ENCODE assay signal across 15 mouse cellular contexts in genomic region chr4:100315066-100315465, GRCm38 (mm10).
DNase-seq lines count a peak whose midpoint lies in the region; ATAC-seq lines count a peak whose summit lies in the region.
"Had no signal": no experiment of that assay in that cellular context is flagged by ENCODE, and none has a peak within 500 bp of the region (broad histone marks: within the 10 kb centered on the region; RNA-seq: fewer than 3 reads in every experiment).

No protein-coding gene starts in this region.

- peaks cover 5% of the 10 kb centered on the region for H3K9me3 ChIP-seq in heart, embryonic 10.5 days
- H3K9me3 ChIP-seq in midbrain, embryonic 16.5 days (replicated peaks; ENCODE audit: control insufficient read depth, low read length, poor library complexity, severe bottlenecking) = no peaks in the 10 kb centered on the region; the same call in 1 of the 2 replicates
- no peaks in the 10 kb centered on the region for H3K9me3 ChIP-seq in midbrain, embryonic 14.5 days (ENCODE audit: control insufficient read depth, low read length)
- no peaks in the 10 kb centered on the region for H3K9me3 ChIP-seq in hindbrain, embryonic 13.5 days
- H3K9me3 ChIP-seq: liver, embryonic 12.5 days had no signal

- WGBS in heart, embryonic 10.5 days = 77% methylated on average over 1 of the region's 1 CpGs
- WGBS in midbrain, embryonic 16.5 days = 71% methylated on average over 1 of the region's 1 CpGs
- 83% methylated on average over 1 of the region's 1 CpGs for WGBS in midbrain, embryonic 14.5 days
- WGBS in hindbrain, embryonic 13.5 days = 63% methylated on average over 1 of the region's 1 CpGs

- H3K4me2 ChIP-seq in midbrain, embryonic 16.5 days (ENCODE audit: low read length) = no peak overlapping the region
- H3K4me2 ChIP-seq in midbrain, embryonic 14.5 days (ENCODE audit: low read length) = no peak overlapping the region
- no peak overlapping the region for H3K4me2 ChIP-seq in hindbrain, embryonic 13.5 days
- H3K4me2 ChIP-seq: hindbrain, embryonic 14.5 days; liver, embryonic 12.5 days had no signal

- no peak for ATAC-seq in midbrain, embryonic 16.5 days
- no peak for ATAC-seq in midbrain, embryonic 14.5 days (ENCODE audit: low FRiP score, low TSS enrichment)
- no peak for ATAC-seq in hindbrain, embryonic 13.5 days (ENCODE audit: low FRiP score)
- ATAC-seq: CD4-positive, CD25-positive, alpha-beta regulatory T cell, adult 4 months; liver, embryonic 12.5 days had no signal

- peaks cover 29% of the 10 kb centered on the region; the same call in 1 of the 2 replicates for H3K27me3 ChIP-seq in heart, embryonic 10.5 days (ENCODE audit: insufficient read depth, poor library complexity, severe bottlenecking)
- no peaks in the 10 kb centered on the region for H3K27me3 ChIP-seq in midbrain, embryonic 16.5 days (ENCODE audit: control insufficient read depth, insufficient read depth, low read depth, low read length)
- H3K27me3 ChIP-seq in midbrain, embryonic 14.5 days (ENCODE audit: control insufficient read depth, insufficient read depth, low read length) = no peaks in the 10 kb centered on the region
- no peaks in the 10 kb centered on the region for H3K27me3 ChIP-seq in hindbrain, embryonic 13.5 days
- H3K27me3 ChIP-seq: liver, embryonic 12.5 days had no signal

- H3K36me3 ChIP-seq in heart, embryonic 10.5 days = peaks cover 5% of the 10 kb centered on the region; the same call in 1 of the 2 replicates
- H3K36me3 ChIP-seq in midbrain, embryonic 16.5 days (ENCODE audit: control insufficient read depth, insufficient read depth, low read length) = no peaks in the 10 kb centered on the region
- no peaks in the 10 kb centered on the region for H3K36me3 ChIP-seq in midbrain, embryonic 14.5 days (ENCODE audit: control insufficient read depth, insufficient read depth, low read length)
- H3K36me3 ChIP-seq in hindbrain, embryonic 13.5 days = no peaks in the 10 kb centered on the region
- H3K36me3 ChIP-seq: forebrain, embryonic 10.5 days; liver, embryonic 12.5 days had no signal

- no peak overlapping the region for H3K9ac ChIP-seq in midbrain, embryonic 16.5 days (ENCODE audit: low read depth, low read length)
- no peak overlapping the region for H3K9ac ChIP-seq in midbrain, embryonic 14.5 days (replicated peaks; ENCODE audit: low read length)
- no peak overlapping the region for H3K9ac ChIP-seq in hindbrain, embryonic 13.5 days
- H3K9ac ChIP-seq: hindbrain, embryonic 14.5 days; liver, embryonic 12.5 days had no signal

- no peaks in the 10 kb centered on the region for H3K4me1 ChIP-seq in heart, embryonic 10.5 days
- no peaks in the 10 kb centered on the region for H3K4me1 ChIP-seq in midbrain, embryonic 16.5 days (ENCODE audit: control insufficient read depth, insufficient read depth, low read length)
- no peaks in the 10 kb centered on the region for H3K4me1 ChIP-seq in midbrain, embryonic 14.5 days (ENCODE audit: control insufficient read depth, insufficient read depth, low read length)
- H3K4me1 ChIP-seq in hindbrain, embryonic 13.5 days (replicated peaks) = no peaks in the 10 kb centered on the region
- H3K4me1 ChIP-seq: forebrain, embryonic 10.5 days; liver, embryonic 12.5 days had no signal

- H3K27ac ChIP-seq in heart, embryonic 10.5 days = no peak overlapping the region
- 0 out of 2 replicates have a peak overlapping the region, but pooled peaks have one; percentile 2 for H3K27ac ChIP-seq in midbrain, embryonic 16.5 days (ENCODE audit: low read length)
- H3K27ac ChIP-seq in midbrain, embryonic 14.5 days (replicated peaks; ENCODE audit: low read depth, low read length) = no peak overlapping the region
- no peak overlapping the region; the same call in 1 of the 2 replicates for H3K27ac ChIP-seq in hindbrain, embryonic 13.5 days
- H3K27ac ChIP-seq: forebrain, embryonic 10.5 days; hindbrain, embryonic 14.5 days; liver, embryonic 12.5 days had no signal

- no peak overlapping the region for H3K4me3 ChIP-seq in heart, embryonic 10.5 days
- no peak overlapping the region for H3K4me3 ChIP-seq in midbrain, embryonic 16.5 days (ENCODE audit: low read depth, low read length)
- H3K4me3 ChIP-seq in midbrain, embryonic 14.5 days (replicated peaks; ENCODE audit: low read depth, low read length) = no peak overlapping the region
- H3K4me3 ChIP-seq in hindbrain, embryonic 13.5 days = no peak overlapping the region
- H3K4me3 ChIP-seq: forebrain, embryonic 10.5 days; liver, embryonic 12.5 days had no signal

- peak; percentile 12 to 46 for DNase-seq in heart, adult 9 months (ENCODE audit: low spot score in 2 of 2)
- DNase-seq in heart, embryonic 10.5 days (ENCODE audit: low spot score) = no peak
- DNase-seq in midbrain, embryonic 14.5 days = no peak
- DNase-seq in gastrocnemius, postnatal 10 days = peak; percentile 21
- DNase-seq in skeletal muscle tissue, adult 2 months (ENCODE audit: low read depth, low spot score) = peak; percentile 54
- no peak for DNase-seq in natural killer cell, adult 2 months (ENCODE audit: low spot score in 2 of 2)
- DNase-seq: adrenal gland, postnatal 10 days; kidney, adult 8-10 months; right cerebral cortex, postnatal 4 days had no signal

Comparison
In these comparisons a context has a peak if more than half of its experiments do, and no peak if none do; other contexts are left out.
1. DNase-seq: peak in heart, adult 9 months (2 of 2), gastrocnemius, postnatal 10 days (single experiment) and skeletal muscle tissue, adult 2 months (single experiment); none in heart, embryonic 10.5 days (single experiment), midbrain, embryonic 14.5 days (single experiment) and natural killer cell, adult 2 months (0 of 2).